ENCODE assay signal across 8 mouse cellular contexts in the genomic region with DNA sequence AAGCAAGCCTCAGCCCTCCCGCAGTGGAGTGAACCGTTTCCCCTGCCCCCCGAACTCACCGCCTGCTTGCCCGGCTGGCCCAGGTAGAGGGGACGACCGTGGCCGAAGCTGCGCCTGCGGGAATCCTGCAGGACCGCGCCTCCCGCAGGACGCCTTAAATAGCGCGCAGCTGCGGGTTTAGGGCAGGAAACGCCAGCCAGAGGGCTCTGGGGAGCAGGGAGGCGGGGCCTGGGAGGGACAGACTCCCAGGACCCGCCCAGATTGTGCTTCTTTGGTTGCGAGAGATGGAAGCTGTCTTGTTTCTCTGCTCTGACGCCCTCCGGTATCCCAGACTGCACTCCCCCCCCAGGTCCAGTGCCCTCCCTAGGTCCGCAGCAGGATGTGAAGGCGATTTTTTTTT. TPM values are rescaled to one million over a fixed set of nuclear protein-coding genes. Genes with fewer than 3 reads are reported as not detected.
A peak's percentile ranks its signal among the peaks of the same experiment; 100 is the strongest.
DNase-seq lines count a peak whose midpoint lies in the region; ATAC-seq and TF ChIP-seq lines count a peak whose summit lies in the region.

TSS of gene Gja4 (minus strand) at position 179 of the 400 bp plus-strand sequence.

- 0 out of 2 replicates have a peak, but pooled peaks cover 2% of the 10 kb centered on the region for H3K4me1 ChIP-seq in lung, embryonic 15.5 days

- WGBS in lung, embryonic 15.5 days, result under 1% methylated on average over 25 of the region's 25 CpGs

- no peaks in the 10 kb centered on the region for H3K9me3 ChIP-seq in lung, embryonic 15.5 days

- H3K4me3 ChIP-seq in layer of hippocampus, adult 2 months, result peak within 1 kb of the TSS; percentile 71
- peak within 1 kb of the TSS; percentile 52 for H3K4me3 ChIP-seq in lung, embryonic 15.5 days

- peaks cover 18% of the 10 kb centered on the region; the same call in 1 of the 2 replicates for H3K27me3 ChIP-seq in lung, embryonic 15.5 days

- H3K27ac ChIP-seq in layer of hippocampus, adult 2 months, result peak within 1 kb of the TSS; percentile 55
- H3K27ac ChIP-seq in lung, embryonic 15.5 days, result no peak within 1 kb of the TSS

- peak; percentile 61 for DNase-seq in NIH3T3 (ENCODE audit: low read depth)
- DNase-seq in cerebellum, adult 18-20 months, result peak; percentile 65 to 72
- peak; percentile 70 for DNase-seq in forelimb bud, embryonic 11.5 days (ENCODE audit: low read depth, low spot score)
- DNase-seq in heart, postnatal 36 days, result peak; percentile 81
- peak; percentile 49 to 59 for DNase-seq in layer of hippocampus, adult 2 months (ENCODE audit: low spot score in 2 of 2)
- DNase-seq in ovary, postnatal 14 days (ENCODE audit: low spot score), result peak; percentile 50
- peak; percentile 46 for DNase-seq in thymus, postnatal 25 days

- peak within 1 kb of the TSS; percentile 78 for H3K4me2 ChIP-seq in lung, embryonic 15.5 days

- TF ChIP-seq CTCF in layer of hippocampus, adult 2 months (conservative IDR thresholded peaks at IDR 0.05), result peak; percentile 66

- no peaks in the 10 kb centered on the region for H3K36me3 ChIP-seq in lung, embryonic 15.5 days

- intact Hi-C loops in heart, postnatal 36 days (cut with DNase I), result loop anchor here (2.0 kb wide), 1 partner anchor 35 kb away; no protein-coding TSS in a partner anchor

- peak within 1 kb of the TSS; percentile 48 for H3K9ac ChIP-seq in lung, embryonic 15.5 days

- ATAC-seq in lung, embryonic 15.5 days (ENCODE audit: borderline replicate concordance, extremely low read depth, low FRiP score, low TSS enrichment), result peak; percentile 86

RNA-seq across cellular contexts. Expression of gene Gja4, which starts in this region (rescaled TPM):
- 10 to 100 TPM; 12.8 to 13.0 TPM for total RNA-seq in heart, postnatal 36 days (2021)
- 1 to 10 TPM; 2.2 to 4.2 TPM for total RNA-seq in layer of hippocampus, adult 2 months (2021)
- 31.2 and 33.2 TPM in 2 replicates for polyA plus RNA-seq in lung, embryonic 15.5 days (2015; fragmentation: Nextera tagmentation; extraction: Ambion mirVana)
